In the genomic region with DNA sequence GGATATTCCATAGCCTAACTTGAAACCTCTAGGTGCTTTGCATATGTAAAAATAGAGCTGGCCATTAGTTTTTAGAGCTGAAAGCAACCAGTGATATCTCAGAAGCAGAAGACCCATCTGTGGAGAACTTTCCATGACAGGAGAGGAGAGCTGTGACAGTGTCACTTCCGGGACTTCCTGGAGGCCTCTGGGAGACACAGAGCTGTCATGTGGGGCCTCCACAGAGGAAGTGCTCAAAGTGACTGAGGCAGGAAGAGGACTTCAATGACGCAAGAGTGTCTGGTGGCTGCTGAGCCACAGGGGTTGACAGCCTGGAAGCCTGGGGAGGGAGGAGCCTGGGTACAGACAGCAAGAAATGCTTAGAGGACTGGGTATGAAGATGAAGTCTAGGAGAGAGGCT, we compare ENCODE assay signal across 8 mouse cellular contexts. TPM values are rescaled to one million over a fixed set of nuclear protein-coding genes. Genes with fewer than 3 reads are reported as not detected.
DNase-seq lines count a peak whose midpoint lies in the region; ATAC-seq and TF ChIP-seq lines count a peak whose summit lies in the region.

No protein-coding gene starts in this region.

- no peak for TF ChIP-seq CTCF in lung, postnatal 0 days (IDR thresholded peaks at IDR 0.05)
- no peak for TF ChIP-seq CTCF in stomach, postnatal 0 days (IDR thresholded peaks at IDR 0.05; ENCODE audit: low read depth)

- WGBS in lung, postnatal 0 days, result 23% methylated on average over 2 of the region's 2 CpGs
- WGBS in stomach, postnatal 0 days, result 71% methylated on average over 2 of the region's 2 CpGs

- no peak overlapping the region for H3K4me3 ChIP-seq in lung, postnatal 0 days (ENCODE audit: low read depth, low read length)
- no peak overlapping the region for H3K4me3 ChIP-seq in stomach, postnatal 0 days (ENCODE audit: low read depth, low read length)

- DNase-seq in 416B (ENCODE audit: low read depth), result peak; percentile 95
- DNase-seq in T-cell, adult 2 months (ENCODE audit: low spot score), result peak; percentile 95
- DNase-seq in lung, postnatal 0 days (ENCODE audit: low spot score), result peak; percentile 88
- no peak for DNase-seq in stomach, postnatal 0 days (ENCODE audit: low spot score)
- no peak for DNase-seq in urinary bladder, postnatal 4 days (ENCODE audit: low spot score in 2 of 2)
- no peak for DNase-seq in left cerebral cortex, adult 11 months (ENCODE audit: low spot score)
- no peak for DNase-seq in right cerebral cortex, adult 2 months (ENCODE audit: low spot score in 2 of 2)

- ATAC-seq in hematopoietic stem cell, adult 5-6 weeks (replicated peaks in 1 of 2; ENCODE audit: insufficient read depth in 1 of 2, low FRiP score in 2 of 2, low TSS enrichment in 1 of 2, low read depth in 1 of 2, poor library complexity in 2 of 2, severe bottlenecking in 2 of 2), result peak; percentile 76 to 87
- ATAC-seq in lung, postnatal 0 days, result peak; percentile 91
- peak; percentile 65; the same call in 1 of the 2 replicates for ATAC-seq in stomach, postnatal 0 days (ENCODE audit: low FRiP score, low TSS enrichment)

- no peak overlapping the region; the same call in 1 of the 2 replicates for H3K4me2 ChIP-seq in lung, postnatal 0 days (replicated peaks; ENCODE audit: low read depth, low read length)
- no peak overlapping the region for H3K4me2 ChIP-seq in stomach, postnatal 0 days (replicated peaks; ENCODE audit: low read depth)

- H3K27ac ChIP-seq in lung, postnatal 0 days (ENCODE audit: low read length), result peak overlapping the region; percentile 57; the same call in 1 of the 2 replicates
- H3K27ac ChIP-seq in stomach, postnatal 0 days (replicated peaks), result no peak overlapping the region

- no peak overlapping the region for H3K9ac ChIP-seq in lung, postnatal 0 days (replicated peaks; ENCODE audit: low read depth)
- H3K9ac ChIP-seq in stomach, postnatal 0 days (ENCODE audit: low read length), result no peak overlapping the region

- no peaks in the 10 kb centered on the region; the same call in 1 of the 2 replicates for H3K4me1 ChIP-seq in lung, postnatal 0 days (ENCODE audit: insufficient read depth, low read depth, low read length)
- no peaks in the 10 kb centered on the region for H3K4me1 ChIP-seq in stomach, postnatal 0 days (replicated peaks; ENCODE audit: control insufficient read depth, insufficient read depth)

- H3K27me3 ChIP-seq in lung, postnatal 0 days (replicated peaks; ENCODE audit: insufficient read depth, low read length), result no peaks in the 10 kb centered on the region
- no peaks in the 10 kb centered on the region for H3K27me3 ChIP-seq in stomach, postnatal 0 days (ENCODE audit: control insufficient read depth, insufficient read depth, low read length)

- no peaks in the 10 kb centered on the region for H3K36me3 ChIP-seq in lung, postnatal 0 days (ENCODE audit: insufficient read depth, low read length)
- H3K36me3 ChIP-seq in stomach, postnatal 0 days (ENCODE audit: control insufficient read depth, insufficient read depth, low read length), result no peaks in the 10 kb centered on the region

- TF ChIP-seq EP300 in lung, postnatal 0 days (IDR thresholded peaks at IDR 0.05), result peak; percentile 87
- TF ChIP-seq EP300 in stomach, postnatal 0 days (optimal IDR thresholded peaks at IDR 0.05), result no peak

- no peaks in the 10 kb centered on the region for H3K9me3 ChIP-seq in lung, postnatal 0 days (ENCODE audit: low read length)
- no peaks in the 10 kb centered on the region for H3K9me3 ChIP-seq in stomach, postnatal 0 days (ENCODE audit: control insufficient read depth, low read length)

RNA-seq across cellular contexts. Expression of gene Inpp5d, which starts 6.2 kb away (rescaled TPM):
- total RNA-seq in hematopoietic stem cell, adult 5-6 weeks (2017), result 113 and 132 TPM in 2 replicates
- polyA plus RNA-seq in lung, postnatal 0 days (2015; fragmentation: Nextera tagmentation; extraction: Ambion mirVana), result 13.5 and 13.6 TPM in 2 replicates
- polyA plus RNA-seq in stomach, postnatal 0 days (2015; fragmentation: Nextera tagmentation; extraction: Ambion mirVana), result 2.6 and 2.8 TPM in 2 replicates

RNA-seq across cellular contexts. Expression of gene Ngef, which starts 52.7 kb away (rescaled TPM):
- total RNA-seq in hematopoietic stem cell, adult 5-6 weeks (2017), result not detected in 2 replicates
- polyA plus RNA-seq in lung, postnatal 0 days (2015; fragmentation: Nextera tagmentation; extraction: Ambion mirVana), result 3.8 and 5.9 TPM in 2 replicates
- polyA plus RNA-seq in stomach, postnatal 0 days (2015; fragmentation: Nextera tagmentation; extraction: Ambion mirVana), result 8.7 and 10.5 TPM in 2 replicates

Comparison
In these comparisons a context has a peak if more than half of its experiments do, and no peak if none do; other contexts are left out.
1. DNase-seq: peak in 416B (single experiment), T-cell, adult 2 months (single experiment) and lung, postnatal 0 days (single experiment); none in stomach, postnatal 0 days (single experiment), urinary bladder, postnatal 4 days (0 of 2), left cerebral cortex, adult 11 months (single experiment) and right cerebral cortex, adult 2 months (0 of 2).
2. Peak in every context shown above with its lines, with median percentiles within 50 percentile points of each other: ATAC-seq.